7 mouse cellular contexts compared by ENCODE assay signal in the genomic region with DNA sequence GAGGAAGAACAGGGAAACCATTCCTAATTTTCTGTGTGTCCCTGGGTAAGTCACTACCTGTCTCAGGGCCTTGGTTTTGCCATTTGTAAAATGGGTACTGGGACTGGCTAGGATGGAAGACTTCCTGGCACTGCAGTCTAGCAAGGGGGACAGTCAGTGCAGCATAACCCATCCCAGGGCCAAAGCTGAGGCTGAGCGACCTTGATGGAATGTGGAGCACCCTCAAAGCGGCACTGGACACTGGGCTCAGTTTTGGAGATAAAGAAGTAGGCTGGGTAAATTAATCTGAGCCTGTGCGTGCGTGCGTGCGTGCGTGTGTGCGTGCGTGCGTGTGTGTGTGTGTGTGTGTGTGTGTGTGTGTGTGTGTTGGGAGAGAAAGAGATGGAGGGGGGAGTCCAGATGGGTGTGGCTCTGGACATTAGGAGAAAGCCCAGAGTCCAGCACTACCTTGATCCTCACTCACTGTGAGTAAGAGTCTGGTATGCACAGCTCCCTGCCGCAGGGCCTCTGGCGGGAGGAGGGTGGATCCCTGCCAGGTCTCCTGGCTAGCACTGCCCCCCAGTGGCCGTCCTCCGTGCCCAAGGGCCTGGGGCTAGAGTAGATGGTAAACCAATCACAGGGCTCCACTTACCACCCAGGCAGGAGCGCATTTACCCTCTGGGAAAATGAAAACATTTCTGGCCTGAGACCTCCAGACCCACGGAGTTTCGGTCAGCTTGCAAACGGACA.
A peak's percentile ranks its signal among the peaks of the same experiment; 100 is the strongest.
DNase-seq lines count a peak whose midpoint lies in the region; ATAC-seq and TF ChIP-seq lines count a peak whose summit lies in the region.

No protein-coding gene starts in this region.

- H3K4me1 ChIP-seq in embryonic facial prominence, embryonic 13.5 days: peaks cover 5% of the 10 kb centered on the region; the same call in 1 of the 2 replicates
- no peaks in the 10 kb centered on the region for H3K4me1 ChIP-seq in kidney, adult 2 months (ENCODE audit: control insufficient read depth, insufficient read depth, low read length)
- no peaks in the 10 kb centered on the region for H3K4me1 ChIP-seq in liver, embryonic 11.5 days (replicated peaks; ENCODE audit: control insufficient read depth, insufficient read depth, low read length)
- no peaks in the 10 kb centered on the region for H3K4me1 ChIP-seq in neural tube, embryonic 12.5 days

- TF ChIP-seq POLR2A in kidney, adult 2 months (IDR thresholded peaks at IDR 0.05; ENCODE audit: low read depth, low read length): no peak

- peak; percentile 62 for TF ChIP-seq CTCF in kidney, adult 2 months (conservative IDR thresholded peaks at IDR 0.05; ENCODE audit: insufficient read depth, insufficient read length, low read depth, low read length)

- H3K9ac ChIP-seq in embryonic facial prominence, embryonic 13.5 days: no peak overlapping the region
- no peak overlapping the region for H3K9ac ChIP-seq in liver, embryonic 11.5 days (ENCODE audit: low read depth, low read length)
- no peak overlapping the region for H3K9ac ChIP-seq in neural tube, embryonic 12.5 days

- 0 out of 2 replicates have a peak, but pooled peaks have one; percentile 32 for ATAC-seq in embryonic facial prominence, embryonic 13.5 days (ENCODE audit: insufficient number of reproducible peaks, insufficient read depth, low FRiP score, low TSS enrichment, low read depth)
- ATAC-seq in liver, embryonic 11.5 days (replicated peaks; ENCODE audit: low FRiP score): peak; percentile 81
- peak; percentile 81 for ATAC-seq in neural tube, embryonic 12.5 days (ENCODE audit: low FRiP score, low read depth)

- no peak overlapping the region for H3K27ac ChIP-seq in embryonic facial prominence, embryonic 13.5 days
- H3K27ac ChIP-seq in kidney, adult 2 months (ENCODE audit: insufficient read depth, low read depth, low read length): no peak overlapping the region
- H3K27ac ChIP-seq in liver, embryonic 11.5 days (ENCODE audit: low read depth, low read length): no peak overlapping the region
- no peak overlapping the region for H3K27ac ChIP-seq in neural tube, embryonic 12.5 days

- WGBS in embryonic facial prominence, embryonic 13.5 days: 44% methylated on average over 18 of the region's 18 CpGs
- WGBS in kidney, adult 2 months: 45% methylated on average over 18 of the region's 18 CpGs
- WGBS in liver, embryonic 11.5 days: 47% methylated on average over 18 of the region's 18 CpGs
- 49% methylated on average over 18 of the region's 18 CpGs for WGBS in neural tube, embryonic 12.5 days

- H3K36me3 ChIP-seq in embryonic facial prominence, embryonic 13.5 days: no peaks in the 10 kb centered on the region
- H3K36me3 ChIP-seq in kidney, adult 2 months (ENCODE audit: control insufficient read depth, insufficient read depth, low read length): no peaks in the 10 kb centered on the region
- no peaks in the 10 kb centered on the region for H3K36me3 ChIP-seq in liver, embryonic 11.5 days (ENCODE audit: control insufficient read depth, insufficient read depth, low read length)
- no peaks in the 10 kb centered on the region for H3K36me3 ChIP-seq in neural tube, embryonic 12.5 days

- H3K9me3 ChIP-seq in embryonic facial prominence, embryonic 13.5 days: no peaks in the 10 kb centered on the region
- no peaks in the 10 kb centered on the region for H3K9me3 ChIP-seq in liver, embryonic 11.5 days (ENCODE audit: control insufficient read depth, low read length)
- no peaks in the 10 kb centered on the region for H3K9me3 ChIP-seq in neural tube, embryonic 12.5 days

- peaks cover 13% of the 10 kb centered on the region for H3K27me3 ChIP-seq in embryonic facial prominence, embryonic 13.5 days
- H3K27me3 ChIP-seq in kidney, adult 2 months (replicated peaks; ENCODE audit: control insufficient read depth, insufficient read depth, low read length): no peaks in the 10 kb centered on the region
- no peaks in the 10 kb centered on the region for H3K27me3 ChIP-seq in liver, embryonic 11.5 days (replicated peaks; ENCODE audit: control insufficient read depth, insufficient read depth, low read length)
- H3K27me3 ChIP-seq in neural tube, embryonic 12.5 days (replicated peaks): no peaks in the 10 kb centered on the region

- H3K4me2 ChIP-seq in embryonic facial prominence, embryonic 13.5 days: 0 out of 2 replicates have a peak overlapping the region, but pooled peaks have one; percentile 11
- no peak overlapping the region for H3K4me2 ChIP-seq in liver, embryonic 11.5 days
- no peak overlapping the region for H3K4me2 ChIP-seq in neural tube, embryonic 12.5 days (replicated peaks)

- DNase-seq in adrenal gland, adult 8-10 months: peak; percentile 77
- peak; percentile 12 for DNase-seq in heart, adult 8-10 months (ENCODE audit: low spot score)
- DNase-seq in kidney, adult 2 months: peak; percentile 65
- DNase-seq in liver, embryonic 11.5 days (ENCODE audit: low spot score): peak; percentile 70
- DNase-seq in testis, postnatal 14 days (ENCODE audit: low spot score): peak; percentile 31

- H3K4me3 ChIP-seq in embryonic facial prominence, embryonic 13.5 days: no peak overlapping the region
- no peak overlapping the region for H3K4me3 ChIP-seq in kidney, adult 2 months (ENCODE audit: insufficient read depth, low read depth, low read length)
- no peak overlapping the region for H3K4me3 ChIP-seq in liver, embryonic 11.5 days (ENCODE audit: low read depth, low read length)
- no peak overlapping the region for H3K4me3 ChIP-seq in neural tube, embryonic 12.5 days

Comparison
In these comparisons a context has a peak if more than half of its experiments do, and no peak if none do; other contexts are left out.
1. DNase-seq: peak in every context shown above with its lines; median percentile 77 in adrenal gland, adult 8-10 months; 70 in liver, embryonic 11.5 days; 65 in kidney, adult 2 months; 31 in testis, postnatal 14 days; 12 in heart, adult 8-10 months.